Mouse (Mus musculus): ENCODE measurements around the gene Fbxl18. TPM values are rescaled to one million over a fixed set of nuclear protein-coding genes. Genes with fewer than 3 reads are reported as not detected.

Gene Fbxl18
- total and polyA plus RNA-seq, 2 experiments from 2014 or later = 27.5 to 52.8 TPM

DNA sequence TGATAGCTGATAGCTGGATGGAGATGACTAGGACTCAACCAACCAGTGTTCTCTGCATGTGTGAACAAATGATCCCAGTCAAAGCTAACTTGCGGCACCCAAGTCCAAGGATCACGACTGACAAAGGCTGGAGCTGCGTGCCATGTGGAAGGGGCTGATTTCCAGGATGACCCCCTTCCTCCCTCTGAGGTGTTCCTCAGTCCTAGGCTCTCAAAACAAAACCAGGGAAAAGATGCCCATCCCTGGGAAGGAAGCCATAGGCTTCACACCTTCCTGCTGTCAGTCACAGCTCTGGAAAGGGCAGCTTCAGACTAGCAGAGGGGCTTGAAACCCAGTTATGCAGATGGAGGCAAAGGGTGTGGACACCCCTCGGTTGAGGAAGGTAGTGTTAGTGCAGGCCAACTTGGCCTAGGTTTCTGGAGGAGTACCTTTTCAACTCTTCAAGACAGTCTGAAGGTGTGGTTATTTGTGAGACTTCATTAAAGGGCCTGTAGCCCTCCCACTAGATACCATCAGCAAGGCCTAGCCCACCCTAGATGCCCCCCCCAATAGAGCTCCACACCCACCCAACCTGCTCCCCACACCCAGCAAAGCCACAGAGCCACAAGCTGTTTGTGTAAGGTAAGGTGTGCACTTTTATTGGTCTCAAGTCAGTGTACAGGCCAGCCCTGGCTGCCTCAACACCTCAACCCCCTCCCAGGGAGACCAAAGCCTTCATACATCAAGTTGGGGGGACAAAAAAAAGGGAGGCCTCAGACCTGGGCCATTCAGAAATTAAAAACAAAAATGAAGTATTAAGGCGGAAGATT lies 7.5 kb upstream of the Fbxl18 start:
- ATAC-seq (ENCODE audit: low FRiP score) (no peak), DNase-seq (ENCODE audit: low spot score) (no peak)
- Histone ChIP-seq H3K9ac (replicated peaks; ENCODE audit: low read length, poor library complexity, severe bottlenecking) (no peak overlapping the region), H3K9me3 (ENCODE audit: low read length) (no peaks in the 10 kb centered on the region), H3K27ac (ENCODE audit: low read depth, low read length) (peak overlapping the region; percentile 9), H3K4me1 (ENCODE audit: insufficient read depth, low read length) (peaks cover 12% of the 10 kb centered on the region; the same call in 1 of the 2 replicates), H3K27me3 (ENCODE audit: insufficient read depth, low read length) (no peaks in the 10 kb centered on the region), H3K4me3 (ENCODE audit: low read depth, low read length) (no peak overlapping the region), H3K4me2 (ENCODE audit: low read depth, low read length, poor library complexity, severe bottlenecking) (peak overlapping the region; percentile 35; the same call in 1 of the 2 replicates), H3K36me3 (ENCODE audit: insufficient read depth, low read length) (peaks cover 49% of the 10 kb centered on the region)
- TF ChIP-seq CTCF (IDR thresholded peaks at IDR 0.05) = no peak
- 66% methylated on average over 5 of the region's 5 CpGs for WGBS

DNA sequence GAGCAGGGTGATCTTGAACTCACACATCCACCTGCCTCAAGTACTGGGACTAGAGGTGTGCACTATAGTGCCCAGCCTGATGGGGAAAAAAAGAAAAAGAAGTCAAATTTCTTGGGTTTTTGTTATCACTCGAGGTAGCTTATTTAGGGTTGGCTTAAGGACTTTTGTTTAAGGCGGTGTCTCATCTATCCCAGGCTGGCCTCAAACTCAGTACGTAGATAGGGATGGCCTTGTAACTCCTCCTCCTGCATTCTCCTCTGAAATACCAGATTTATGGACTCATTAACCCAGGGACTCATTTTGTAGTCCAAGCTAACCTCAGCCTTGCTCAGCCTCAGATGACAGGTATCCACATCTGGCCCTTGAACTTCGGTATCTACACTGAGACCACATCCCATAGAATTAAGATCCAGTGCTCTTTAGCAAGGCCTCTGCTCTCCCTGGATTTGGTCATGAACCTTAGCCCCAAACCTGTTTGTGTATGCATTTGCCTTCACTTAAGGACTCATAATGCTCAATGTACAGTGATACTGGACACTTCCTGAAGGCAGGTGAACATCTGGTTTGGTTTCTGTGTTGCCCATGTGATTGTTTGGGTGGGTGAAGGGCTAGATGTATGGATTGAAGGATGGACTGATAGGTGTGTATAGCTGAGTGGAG lies 6.8 kb upstream of the Fbxl18 start:
- H3K9me3 ChIP-seq (ENCODE audit: low read length) = no peaks in the 10 kb centered on the region
- peak overlapping the region; percentile 9 for H3K27ac ChIP-seq (ENCODE audit: low read depth, low read length)
- no peak for TF ChIP-seq CTCF (IDR thresholded peaks at IDR 0.05)
- peaks cover 9% of the 10 kb centered on the region; the same call in 1 of the 2 replicates for H3K4me1 ChIP-seq (ENCODE audit: insufficient read depth, low read length)
- H3K4me2 ChIP-seq (ENCODE audit: low read depth, low read length, poor library complexity, severe bottlenecking) = no peak overlapping the region
- no peak for DNase-seq (ENCODE audit: low spot score)
- no peaks in the 10 kb centered on the region for H3K27me3 ChIP-seq (ENCODE audit: insufficient read depth, low read length)
- no peak overlapping the region for H3K9ac ChIP-seq (replicated peaks; ENCODE audit: low read length, poor library complexity, severe bottlenecking)
- no peak overlapping the region for H3K4me3 ChIP-seq (ENCODE audit: low read depth, low read length)
- ATAC-seq (ENCODE audit: low FRiP score) = no peak
- WGBS = 59% methylated on average over 4 of the region's 4 CpGs
- peaks cover 49% of the 10 kb centered on the region for H3K36me3 ChIP-seq (ENCODE audit: insufficient read depth, low read length)

DNA sequence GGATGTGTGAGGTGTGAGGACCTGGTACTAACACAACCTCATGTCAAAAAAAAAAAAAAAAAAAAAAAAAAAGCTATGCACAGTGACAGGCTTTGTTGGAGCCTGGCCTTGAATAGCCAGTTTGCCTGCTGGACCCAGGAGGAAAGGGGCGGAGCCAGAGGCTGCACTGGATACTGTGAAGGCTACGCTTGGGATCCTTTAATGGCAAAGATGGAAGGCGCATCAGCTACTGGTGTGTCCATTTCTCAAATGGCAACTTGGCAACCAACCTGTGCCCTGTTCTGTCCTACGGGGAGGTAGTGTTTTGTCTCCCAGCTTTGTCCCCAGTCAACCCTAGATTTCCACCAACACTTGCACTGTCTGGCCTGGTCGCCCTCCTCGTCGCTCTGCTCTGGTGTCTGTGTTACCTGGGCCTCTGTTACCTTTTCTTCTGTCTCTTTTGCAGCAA lies 6.2 kb upstream of the Fbxl18 start:
- Histone ChIP-seq H3K4me2 (ENCODE audit: low read depth, low read length, poor library complexity, severe bottlenecking) (no peak overlapping the region), H3K9ac (replicated peaks; ENCODE audit: low read length, poor library complexity, severe bottlenecking) (no peak overlapping the region), H3K4me3 (ENCODE audit: low read depth, low read length) (no peak overlapping the region), H3K27me3 (ENCODE audit: insufficient read depth, low read length) (no peaks in the 10 kb centered on the region), H3K27ac (ENCODE audit: low read depth, low read length) (no peak overlapping the region; the same call in 1 of the 2 replicates), H3K36me3 (ENCODE audit: insufficient read depth, low read length) (peaks cover 49% of the 10 kb centered on the region), H3K4me1 (ENCODE audit: insufficient read depth, low read length) (peaks cover 9% of the 10 kb centered on the region; the same call in 1 of the 2 replicates), H3K9me3 (ENCODE audit: low read length) (no peaks in the 10 kb centered on the region)
- ATAC-seq (ENCODE audit: low FRiP score) (no peak), DNase-seq (ENCODE audit: low spot score) (no peak)
- no peak for TF ChIP-seq CTCF (IDR thresholded peaks at IDR 0.05)
- WGBS = 82% methylated on average over 7 of the region's 7 CpGs

DNA sequence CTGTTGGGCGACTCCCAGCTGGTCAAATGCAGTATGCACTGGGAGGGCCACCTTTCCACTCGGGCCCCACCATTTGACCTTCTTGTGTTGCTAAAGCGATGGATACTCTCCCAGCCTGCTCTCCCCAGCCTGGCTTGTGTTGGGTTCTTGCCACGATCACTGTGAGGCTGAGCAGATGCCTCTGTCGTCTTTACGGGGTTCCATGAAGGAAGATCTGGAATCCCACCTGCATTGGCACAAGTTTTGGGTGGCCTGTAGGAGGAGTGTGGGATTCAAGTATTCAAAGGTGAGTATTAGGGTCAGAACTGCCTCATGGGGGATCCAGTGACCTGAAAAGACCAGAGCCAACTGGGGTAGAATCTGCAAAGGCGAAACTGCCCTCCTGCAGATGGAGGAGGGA lies 5.4 kb upstream of the Fbxl18 start:
- 88% methylated on average over 7 of the region's 7 CpGs for WGBS
- Histone ChIP-seq H3K9ac (replicated peaks; ENCODE audit: low read length, poor library complexity, severe bottlenecking) (no peak overlapping the region), H3K9me3 (ENCODE audit: low read length) (no peaks in the 10 kb centered on the region), H3K4me2 (ENCODE audit: low read depth, low read length, poor library complexity, severe bottlenecking) (no peak overlapping the region), H3K36me3 (ENCODE audit: insufficient read depth, low read length) (peaks cover 49% of the 10 kb centered on the region), H3K4me1 (ENCODE audit: insufficient read depth, low read length) (peaks cover 9% of the 10 kb centered on the region; the same call in 1 of the 2 replicates), H3K4me3 (ENCODE audit: low read depth, low read length) (no peak overlapping the region), H3K27me3 (ENCODE audit: insufficient read depth, low read length) (no peaks in the 10 kb centered on the region), H3K27ac (ENCODE audit: low read depth, low read length) (no peak overlapping the region)
- no peak for DNase-seq (ENCODE audit: low spot score)
- no peak for ATAC-seq (ENCODE audit: low FRiP score)
- 0 out of 2 replicates have a peak, but pooled peaks have one; percentile 2 for TF ChIP-seq CTCF (IDR thresholded peaks at IDR 0.05)

DNA sequence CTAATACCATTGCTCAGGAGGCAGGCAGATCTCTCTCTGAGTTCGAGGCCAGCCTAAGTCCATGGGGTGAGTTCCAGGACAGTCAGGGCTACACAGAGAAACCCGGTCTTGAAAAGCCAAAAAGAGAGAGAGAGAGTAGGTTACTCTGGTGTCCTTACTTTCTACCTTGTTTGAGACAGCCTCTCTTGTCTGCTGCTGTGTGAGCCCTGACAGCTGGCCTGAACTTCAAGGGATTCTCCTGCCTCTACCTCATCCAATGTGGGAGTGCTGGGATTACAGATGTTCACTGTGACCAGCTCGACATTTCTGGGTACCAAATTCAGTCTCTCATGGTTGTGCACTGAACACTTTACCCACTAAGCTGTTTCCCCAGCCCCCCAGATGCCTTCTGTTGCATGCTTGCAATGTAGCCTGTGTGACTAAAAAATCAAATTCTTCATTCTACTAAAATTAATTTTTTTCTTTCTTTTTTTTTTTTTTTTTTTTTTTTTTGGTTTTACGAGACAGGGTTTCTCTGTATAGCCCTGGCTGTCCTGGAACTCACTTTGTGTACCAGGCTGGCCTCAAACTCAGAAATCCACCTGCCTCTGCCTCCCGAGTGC lies 4.8 kb upstream of the Fbxl18 start:
- H3K36me3 ChIP-seq (ENCODE audit: insufficient read depth, low read length) = peaks cover 44% of the 10 kb centered on the region
- no peak for DNase-seq (ENCODE audit: low spot score)
- ATAC-seq (ENCODE audit: low FRiP score) = no peak
- no peak for TF ChIP-seq CTCF (IDR thresholded peaks at IDR 0.05)
- H3K27me3 ChIP-seq (ENCODE audit: insufficient read depth, low read length) = no peaks in the 10 kb centered on the region
- no peak overlapping the region for H3K9ac ChIP-seq (replicated peaks; ENCODE audit: low read length, poor library complexity, severe bottlenecking)
- no peaks in the 10 kb centered on the region for H3K9me3 ChIP-seq (ENCODE audit: low read length)
- 83% methylated on average over 5 of the region's 5 CpGs for WGBS
- H3K27ac ChIP-seq (ENCODE audit: low read depth, low read length) = no peak overlapping the region
- H3K4me3 ChIP-seq (ENCODE audit: low read depth, low read length) = no peak overlapping the region
- H3K4me1 ChIP-seq (ENCODE audit: insufficient read depth, low read length) = peaks cover 9% of the 10 kb centered on the region; the same call in 1 of the 2 replicates
- H3K4me2 ChIP-seq (ENCODE audit: low read depth, low read length, poor library complexity, severe bottlenecking) = no peak overlapping the region
